Mouse (Mus musculus) kidney, adult 11 months (tissue): Measurements from ENCODE around the gene Prkag3.

Experiments used
- DNase-seq: peaks from one replicate; pipeline ENCODE4 v3.0.0; 2022

Prkag3 gene

GRCm38 (mm10) chr1:74754175-74754785 is 5.3 kb upstream of the Prkag3 start:
- peak; percentile 42 for DNase-seq

- no peak for DNase-seq
These were observed 4.4 kb upstream of the Prkag3 start for GRCm38 (mm10) chr1:74753266-74753974.

- DNase-seq = no peak
These were observed 3.8 kb upstream of the Prkag3 start for GRCm38 (mm10) chr1:74752833-74753232.

GRCm38 (mm10) chr1:74752150-74752549 is 3.1 kb upstream of the Prkag3 start:
- no peak for DNase-seq

GRCm38 (mm10) chr1:74750683-74751082 is 1.7 kb upstream of the Prkag3 start:
- DNase-seq = peak; percentile 92

- peak; percentile 83 for DNase-seq
These were observed 280 bp upstream of the Prkag3 start for GRCm38 (mm10) chr1:74749301-74749700.

GRCm38 (mm10) chr1:74747335-74747734 is 1.7 kb downstream of the Prkag3 start:
- no peak for DNase-seq

- DNase-seq = no peak
These were observed 8.2 kb downstream of the Prkag3 start for GRCm38 (mm10) chr1:74740846-74741245.

GRCm38 (mm10) chr1:74737500-74737899 is 11.5 kb downstream of the Prkag3 start:
- DNase-seq = no peak

- no peak for DNase-seq
These were observed 12.0 kb downstream of the Prkag3 start for GRCm38 (mm10) chr1:74736977-74737376.

GRCm38 (mm10) chr1:74728446-74728845 is 20.6 kb downstream of the Prkag3 start:
- DNase-seq = no peak

GRCm38 (mm10) chr1:74726674-74727073 is 22.3 kb downstream of the Prkag3 start:
- DNase-seq = no peak

GRCm38 (mm10) chr1:74726114-74726513 is 22.9 kb downstream of the Prkag3 start:
- no peak for DNase-seq

- no peak for DNase-seq
These were observed 25.3 kb downstream of the Prkag3 start for GRCm38 (mm10) chr1:74723748-74724147.

- no peak for DNase-seq
These were observed 27.4 kb downstream of the Prkag3 start for GRCm38 (mm10) chr1:74721657-74722056.

- DNase-seq = no peak
These were observed 29.7 kb downstream of the Prkag3 start for GRCm38 (mm10) chr1:74719281-74719680.

- DNase-seq = no peak
These were observed 30.9 kb downstream of the Prkag3 start for GRCm38 (mm10) chr1:74718113-74718512.

- no peak for DNase-seq
These were observed 33.1 kb downstream of the Prkag3 start for GRCm38 (mm10) chr1:74715886-74716285.

GRCm38 (mm10) chr1:74715468-74715867 is 33.6 kb downstream of the Prkag3 start:
- no peak for DNase-seq

- DNase-seq = no peak
These were observed 34.1 kb downstream of the Prkag3 start for GRCm38 (mm10) chr1:74714967-74715366.

- no peak for DNase-seq
These were observed 34.9 kb downstream of the Prkag3 start for GRCm38 (mm10) chr1:74713859-74714730.

- DNase-seq = peak; percentile 79
These were observed 35.7 kb downstream of the Prkag3 start, which contains the start of gene Cyp27a1 for GRCm38 (mm10) chr1:74713099-74713858. Cyp27a1 (plus strand) TSS chr1:74713574.
